Mouse (Mus musculus) ES-E14 (cell line): ENCODE data around the gene Iba57. TPM values are rescaled to one million over a fixed set of nuclear protein-coding genes. Genes with fewer than 3 reads are reported as not detected.
A peak's percentile ranks its signal among the peaks of the same experiment; 100 is the strongest.

Source experiments
- DNase-seq: peaks from one replicate; pipeline ENCODE4 v3.0.0-alpha.2; 2013; ENCODE audit warnings: low read depth, low spot score
- H3K27ac ChIP-seq: 2 replicates; pipeline ENCODE4 v1.5.1; 2012; ENCODE audit warnings: low read depth, mild to moderate bottlenecking, low read length, moderate library complexity, mixed read lengths; ENCODE audit not compliant: poor library complexity, insufficient read depth, severe bottlenecking
- H3K36me3 ChIP-seq: 2 replicates; pipeline ENCODE4 v1.6.1; 2012; ENCODE audit warnings: mild to moderate bottlenecking, low read length, moderate library complexity, mixed read lengths; ENCODE audit not compliant: control insufficient read depth, poor library complexity, insufficient read depth, severe bottlenecking
- H3K4me1 ChIP-seq, 2 experiments: fragments of 150-350 bp in 1 of 2; sonication (generic) in 1 of 2; 2 replicates each; pipeline ENCODE4 v1.6.1; 2012; ENCODE audit warnings: low read length in 2 of 2, mild to moderate bottlenecking in 1 of 2, mixed read lengths in 1 of 2; ENCODE audit not compliant: control insufficient read depth in 2 of 2, insufficient read depth in 2 of 2, poor library complexity in 1 of 2
- H3K4me3 ChIP-seq, 2 experiments: fragments of 150-350 bp in 1 of 2; sonication (generic) in 1 of 2; 2 replicates each; pipeline ENCODE4 v1.5.1; 2012; ENCODE audit warnings: low read length in 2 of 2, low read depth in 1 of 2, mild to moderate bottlenecking in 1 of 2, mixed read lengths in 1 of 2; ENCODE audit not compliant: insufficient read depth in 1 of 2, poor library complexity in 1 of 2, severe bottlenecking in 1 of 2
- H3K9ac ChIP-seq: 2 replicates; pipeline ENCODE4 v1.6.1; 2012; ENCODE audit warnings: low read depth, mild to moderate bottlenecking, low read length, mixed read lengths; ENCODE audit not compliant: poor library complexity, insufficient read depth, severe bottlenecking
- H3K9me3 ChIP-seq: fragments of 150-350 bp; sonication (generic); 2 replicates; pipeline ENCODE4 v1.6.1; 2012; ENCODE audit warnings: low read depth, mild to moderate bottlenecking, low read length; ENCODE audit not compliant: control insufficient read depth, insufficient read depth
- CHD2 ChIP-seq: IDR thresholded peaks from 2 replicates; pipeline ENCODE4 v1.6.1; 2014; ENCODE audit warnings: mild to moderate bottlenecking, low read depth, low read length, inconsistent platforms
- HCFC1 ChIP-seq: IDR thresholded peaks from 2 replicates; pipeline ENCODE4 v1.6.1; 2012; ENCODE audit warnings: low read length, inconsistent platforms, borderline replicate concordance; ENCODE audit not compliant: insufficient read depth
- MAFK ChIP-seq: IDR thresholded peaks from 2 replicates; pipeline ENCODE4 v1.6.1; 2014; ENCODE audit warnings: mild to moderate bottlenecking, low read depth, low read length, inconsistent platforms; ENCODE audit not compliant: insufficient read depth
- ZC3H11A ChIP-seq: IDR thresholded peaks from 2 replicates; pipeline ENCODE4 v1.6.1; 2012; ENCODE audit warnings: low read depth, mild to moderate bottlenecking, inconsistent platforms, low read length, borderline replicate concordance
- ZNF384 ChIP-seq: IDR thresholded peaks from 2 replicates; pipeline ENCODE4 v1.6.1; 2012; ENCODE audit warnings: low read depth, low read length, inconsistent platforms
- in situ Hi-C, 2 experiments: fragments of 600-800 bp; cut with MboI; formaldehyde crosslinking; loops; one replicate each; pipeline ENCODE4 v1.15.1; 2025; ENCODE audit warnings: low sequenced_read_pairs in 2 of 2, inconsistent platforms in 1 of 2; ENCODE audit not compliant: unreplicated experiment in 2 of 2
- total RNA-seq: library from RNA; depleted of rRNA; stranded (reverse); fragments of 300-350 nt; gene quantifications from 2 replicates; pipeline ENCODE4 v1.2.3, GENCODE M21; 2012

Iba57 gene
- total RNA-seq, 1 experiment, result 4.7 TPM

DNA sequence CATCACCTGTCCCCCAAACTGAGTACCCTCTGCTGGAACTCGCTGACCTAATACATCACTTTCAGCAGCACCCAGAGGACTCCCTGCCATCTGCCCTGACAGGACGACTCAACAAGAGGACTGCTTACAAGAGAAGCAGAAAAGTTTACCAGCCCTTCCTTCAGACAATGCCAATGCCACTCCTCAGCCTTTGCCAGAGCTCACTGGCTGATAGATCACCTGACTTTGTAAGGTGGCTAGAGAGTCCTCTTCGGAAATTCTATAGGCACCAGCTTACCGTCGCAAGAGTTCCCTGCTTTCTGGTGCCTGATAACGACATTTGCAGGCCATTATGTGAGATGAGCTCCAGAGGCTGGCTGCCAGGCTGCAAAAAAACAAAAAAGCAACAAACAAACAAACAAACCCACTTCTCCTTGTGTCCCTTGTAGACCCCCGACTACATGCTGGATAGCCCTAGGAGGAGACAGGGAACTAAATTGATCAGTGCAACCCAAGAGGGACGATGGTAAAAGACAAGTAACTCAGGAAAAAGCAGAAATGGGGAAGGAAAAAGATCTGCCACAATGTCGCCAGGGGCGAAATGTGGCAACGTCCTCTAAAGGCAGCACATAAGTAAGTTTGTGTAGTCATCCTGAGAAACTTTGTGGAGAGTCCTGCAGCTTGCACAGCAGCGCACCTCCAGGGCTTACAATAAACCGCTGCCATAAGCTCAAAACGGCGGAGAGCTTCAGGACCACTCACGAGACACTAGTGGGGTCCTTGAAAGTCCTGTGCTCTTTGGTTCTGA lies 37.9 kb upstream of the Iba57 start:
- no peak overlapping the region for H3K27ac ChIP-seq
- in situ Hi-C loops, result no loop called here
- H3K9ac ChIP-seq, result peak overlapping the region; percentile 59
- no peaks in the 10 kb centered on the region for H3K9me3 ChIP-seq
- H3K4me3 ChIP-seq, result peak overlapping the region; percentile 67 to 84
- H3K4me1 ChIP-seq, result peaks cover 0 to 2% of the 10 kb centered on the region in 2 experiments; a peak in 1 of 4 replicates
- H3K36me3 ChIP-seq, result peaks cover 10% of the 10 kb centered on the region
- no peak for TF ChIP-seq HCFC1
- no peak for TF ChIP-seq ZNF384
- TF ChIP-seq ZC3H11A, result no peak
- no peak for TF ChIP-seq MAFK
- no peak for TF ChIP-seq CHD2
- no peak for DNase-seq

DNA sequence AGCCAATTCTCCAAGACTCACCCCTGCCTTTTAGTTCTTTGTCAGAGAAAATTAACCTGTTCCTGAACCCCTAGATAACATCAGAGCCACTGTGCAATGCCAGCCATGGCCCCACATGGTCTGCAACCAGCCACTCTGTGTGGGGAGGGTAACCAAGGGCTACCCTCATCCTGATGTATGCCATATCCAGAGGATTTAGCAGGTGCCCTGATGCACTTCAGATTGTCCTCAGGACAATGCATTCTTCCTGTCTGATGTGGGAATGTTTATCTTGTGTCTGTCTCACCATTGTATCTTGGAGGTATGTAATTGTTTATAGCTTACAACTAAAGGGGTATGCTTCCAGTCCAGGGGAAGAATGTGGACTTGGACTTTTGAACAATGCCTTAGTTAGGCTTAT lies 32.7 kb upstream of the Iba57 start:
- Histone ChIP-seq H3K36me3 (no peaks in the 10 kb centered on the region), H3K27ac (no peak overlapping the region), H3K4me1 (peaks cover 2 to 3% of the 10 kb centered on the region in 2 experiments; a peak in 2 of 4 replicates), H3K4me3 (no peak overlapping the region), H3K9ac (no peak overlapping the region), H3K9me3 (no peaks in the 10 kb centered on the region)
- DNase-seq, result no peak
- TF ChIP-seq CHD2 (no peak), ZC3H11A (no peak), HCFC1 (no peak), ZNF384 (no peak), MAFK (no peak)
- in situ Hi-C loops, result no loop called here

DNA sequence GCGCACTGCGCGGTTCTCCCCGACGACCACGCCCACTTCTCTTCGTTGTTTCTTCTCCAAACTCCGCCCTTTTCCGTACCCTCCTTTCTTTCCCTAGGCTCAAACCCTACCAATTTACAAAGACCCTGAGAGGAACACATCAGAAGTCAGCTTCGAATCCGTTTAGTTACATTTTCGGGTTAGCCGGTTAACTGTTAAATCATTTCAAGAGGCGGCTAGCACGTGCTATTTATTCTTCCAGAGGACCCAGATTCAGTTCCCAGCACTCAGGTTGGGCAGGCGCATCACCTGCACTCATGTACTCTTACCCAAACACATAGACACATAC lies 28.5 kb upstream of the Iba57 start, which contains the start of gene Guk1:
Gene Guk1, minus strand, starts transcription at position 154 of the 328 bp plus-strand sequence.
- TF ChIP-seq MAFK (no peak), HCFC1 (no peak)
- no peak for DNase-seq
- Histone ChIP-seq H3K4me1 (peaks cover 3 to 13% of the 10 kb centered on the region in 2 experiments; a peak in 3 of 4 replicates), H3K9me3 (no peaks in the 10 kb centered on the region), H3K4me3 (peak within 1 kb of the TSS; percentile 82 to 86), H3K9ac (peak within 1 kb of the TSS; percentile 94), H3K27ac (peak within 1 kb of the TSS; percentile 62), H3K36me3 (peaks cover 9% of the 10 kb centered on the region; the same call in 1 of the 2 replicates)
- in situ Hi-C loops, result no loop called here

DNA sequence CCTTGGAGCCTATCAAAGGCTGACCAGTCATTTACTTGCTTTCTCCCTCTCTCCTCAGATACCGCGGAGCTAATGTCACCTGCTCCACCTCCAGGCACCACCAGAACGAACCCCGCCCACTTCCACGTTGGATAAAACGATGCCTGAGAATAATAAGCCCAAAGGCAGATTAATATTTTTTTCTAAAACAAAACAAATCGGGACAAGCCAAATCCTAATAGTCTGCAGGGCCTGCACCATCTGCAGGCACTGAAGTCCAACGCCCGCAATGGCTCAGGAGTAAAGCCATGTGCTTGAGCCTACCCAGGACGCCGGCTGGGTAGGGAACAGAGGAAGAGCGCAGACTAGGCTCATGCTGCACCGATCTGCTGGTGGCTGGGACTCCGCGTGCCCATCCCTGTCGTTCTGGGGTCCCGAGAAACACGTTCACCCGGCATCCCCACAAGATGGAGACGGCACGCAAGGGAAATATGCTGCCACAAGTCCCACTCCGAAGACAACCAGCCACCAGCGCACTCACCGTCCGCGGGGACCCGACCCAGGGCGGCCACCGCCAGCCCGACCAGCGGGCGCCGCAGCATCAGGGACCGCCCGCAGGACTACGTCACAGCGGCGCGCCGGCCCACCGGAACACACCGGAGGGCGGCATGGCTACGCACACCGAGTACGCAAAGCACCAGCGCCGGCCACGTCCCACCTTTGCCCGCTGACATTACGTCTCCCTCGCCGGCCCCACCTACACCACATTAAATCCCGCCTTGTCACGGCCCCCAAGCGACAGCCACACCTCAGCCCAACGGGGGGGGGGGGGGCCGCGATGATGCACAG lies 27.9 kb upstream of the Iba57 start:
- Histone ChIP-seq H3K9ac (peak overlapping the region; percentile 94), H3K4me1 (peaks cover 3 to 13% of the 10 kb centered on the region in 2 experiments; a peak in 3 of 4 replicates), H3K9me3 (no peaks in the 10 kb centered on the region), H3K4me3 (peak overlapping the region; percentile 82 to 86), H3K27ac (peak overlapping the region; percentile 62), H3K36me3 (peaks cover 13% of the 10 kb centered on the region; the same call in 1 of the 2 replicates)
- peak; percentile 71 for DNase-seq
- TF ChIP-seq MAFK, result 0 out of 2 replicates have a peak, but pooled peaks have one; percentile 4
- peak; percentile 52; the same call in 1 of the 2 replicates for TF ChIP-seq HCFC1
- TF ChIP-seq CHD2, result no peak
- no peak for TF ChIP-seq ZC3H11A
- TF ChIP-seq ZNF384, result no peak
- in situ Hi-C loops, result no loop called here
